Comparison of ENCODE assay signal across 12 mouse cellular contexts in the genomic region with DNA sequence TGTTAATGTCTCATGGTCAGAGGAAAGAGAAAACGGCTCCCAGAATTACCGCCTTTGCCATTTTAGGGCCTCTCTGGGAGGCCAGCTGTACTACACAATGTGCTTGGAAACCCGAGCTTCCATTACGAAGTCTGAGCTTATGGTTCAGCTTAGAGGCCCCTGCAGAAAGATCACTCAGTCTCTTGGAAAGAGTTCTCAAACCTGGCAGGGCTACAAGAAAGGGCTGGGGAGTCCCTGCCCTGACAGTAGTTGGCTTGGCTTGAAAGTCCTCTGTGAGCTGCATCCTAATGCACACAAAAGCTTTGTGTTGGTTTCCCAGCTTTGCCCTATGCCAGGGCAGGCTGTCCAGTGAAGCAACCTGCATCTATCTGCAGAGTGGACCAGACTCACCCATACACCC.
DNase-seq lines count a peak whose midpoint lies in the region; ATAC-seq lines count a peak whose summit lies in the region.
"Had no signal": no experiment of that assay in that cellular context is flagged by ENCODE, and none has a peak within 500 bp of the region (broad histone marks: within the 10 kb centered on the region; RNA-seq: fewer than 3 reads in every experiment).

No protein-coding gene starts in this region.

- peak; percentile 60 for DNase-seq in midbrain, embryonic 14.5 days
- no peak for DNase-seq in midbrain, embryonic 11.5 days (ENCODE audit: low spot score, missing footprints)
- peak; percentile 31 to 44 for DNase-seq in frontal cortex, postnatal 36 days (ENCODE audit: low spot score in 2 of 2)
- DNase-seq in right cerebral cortex, postnatal 25 days = peak; percentile 14
- DNase-seq in embryo, embryonic 9.5 days (ENCODE audit: extremely low spot score) = no peak
- DNase-seq in gastrocnemius, postnatal 14 days = no peak
- DNase-seq: adrenal gland, postnatal 36 days; kidney, adult 18-20 months; lung, embryonic 14.5 days had no signal

- H3K9ac ChIP-seq in forebrain, embryonic 15.5 days (replicated peaks) = no peak overlapping the region
- H3K9ac ChIP-seq in forebrain, embryonic 13.5 days = no peak overlapping the region
- no peak overlapping the region for H3K9ac ChIP-seq in midbrain, embryonic 14.5 days (replicated peaks; ENCODE audit: low read length)
- no peak overlapping the region for H3K9ac ChIP-seq in midbrain, embryonic 11.5 days (ENCODE audit: low read length)
- H3K9ac ChIP-seq: lung, embryonic 14.5 days had no signal

- no peak overlapping the region for H3K27ac ChIP-seq in forebrain, embryonic 15.5 days (replicated peaks)
- H3K27ac ChIP-seq in forebrain, embryonic 13.5 days = no peak overlapping the region
- no peak overlapping the region for H3K27ac ChIP-seq in midbrain, embryonic 14.5 days (replicated peaks; ENCODE audit: low read depth, low read length)
- H3K27ac ChIP-seq in midbrain, embryonic 11.5 days (ENCODE audit: low read depth, low read length) = no peak overlapping the region

- intact Hi-C loops in gastrocnemius, postnatal 14 days (cut with DNase I; ENCODE audit: low total_unique reads) = no loop called here

- H3K27me3 ChIP-seq in forebrain, embryonic 15.5 days = no peaks in the 10 kb centered on the region
- H3K27me3 ChIP-seq in forebrain, embryonic 13.5 days = peaks cover 26% of the 10 kb centered on the region
- H3K27me3 ChIP-seq in midbrain, embryonic 14.5 days (ENCODE audit: control insufficient read depth, insufficient read depth, low read length) = no peaks in the 10 kb centered on the region
- no peaks in the 10 kb centered on the region for H3K27me3 ChIP-seq in midbrain, embryonic 11.5 days (ENCODE audit: control insufficient read depth, insufficient read depth, low read length)
- H3K27me3 ChIP-seq: Patski had no signal

- no peak overlapping the region for H3K4me3 ChIP-seq in forebrain, embryonic 15.5 days
- no peak overlapping the region for H3K4me3 ChIP-seq in forebrain, embryonic 13.5 days
- no peak overlapping the region for H3K4me3 ChIP-seq in midbrain, embryonic 14.5 days (replicated peaks; ENCODE audit: low read depth, low read length)
- H3K4me3 ChIP-seq in midbrain, embryonic 11.5 days (ENCODE audit: low read depth, low read length) = no peak overlapping the region

- 0 out of 2 replicates have a peak, but pooled peaks cover 3% of the 10 kb centered on the region for H3K4me1 ChIP-seq in forebrain, embryonic 15.5 days
- H3K4me1 ChIP-seq in forebrain, embryonic 13.5 days = no peaks in the 10 kb centered on the region
- H3K4me1 ChIP-seq in midbrain, embryonic 14.5 days (ENCODE audit: control insufficient read depth, insufficient read depth, low read length) = no peaks in the 10 kb centered on the region
- no peaks in the 10 kb centered on the region for H3K4me1 ChIP-seq in midbrain, embryonic 11.5 days (ENCODE audit: control insufficient read depth, insufficient read depth, low read length)

- no peaks in the 10 kb centered on the region for H3K9me3 ChIP-seq in forebrain, embryonic 15.5 days
- no peaks in the 10 kb centered on the region for H3K9me3 ChIP-seq in forebrain, embryonic 13.5 days (replicated peaks)
- H3K9me3 ChIP-seq in midbrain, embryonic 14.5 days (ENCODE audit: control insufficient read depth, low read length) = no peaks in the 10 kb centered on the region
- no peaks in the 10 kb centered on the region for H3K9me3 ChIP-seq in midbrain, embryonic 11.5 days (ENCODE audit: control insufficient read depth, low read length)

- no peak overlapping the region for H3K4me2 ChIP-seq in forebrain, embryonic 15.5 days (replicated peaks)
- no peak overlapping the region for H3K4me2 ChIP-seq in forebrain, embryonic 13.5 days
- H3K4me2 ChIP-seq in midbrain, embryonic 14.5 days (ENCODE audit: low read length) = no peak overlapping the region
- H3K4me2 ChIP-seq in midbrain, embryonic 11.5 days = no peak overlapping the region
- H3K4me2 ChIP-seq: lung, embryonic 14.5 days had no signal

- no peaks in the 10 kb centered on the region for H3K36me3 ChIP-seq in forebrain, embryonic 15.5 days
- no peaks in the 10 kb centered on the region for H3K36me3 ChIP-seq in forebrain, embryonic 13.5 days (ENCODE audit: poor library complexity, severe bottlenecking)
- H3K36me3 ChIP-seq in midbrain, embryonic 14.5 days (ENCODE audit: control insufficient read depth, insufficient read depth, low read length) = no peaks in the 10 kb centered on the region
- no peaks in the 10 kb centered on the region for H3K36me3 ChIP-seq in midbrain, embryonic 11.5 days (ENCODE audit: control insufficient read depth, insufficient read depth, low read length)

- 29% methylated on average over 4 of the region's 4 CpGs for WGBS in forebrain, embryonic 15.5 days
- 42% methylated on average over 4 of the region's 4 CpGs for WGBS in forebrain, embryonic 13.5 days
- 63% methylated on average over 4 of the region's 4 CpGs for WGBS in midbrain, embryonic 14.5 days
- WGBS in midbrain, embryonic 11.5 days = 67% methylated on average over 4 of the region's 4 CpGs

- peak; percentile 43; the same call in 1 of the 2 replicates for ATAC-seq in forebrain, embryonic 15.5 days (replicated peaks)
- ATAC-seq in forebrain, embryonic 13.5 days = no peak
- no peak for ATAC-seq in midbrain, embryonic 14.5 days (ENCODE audit: low FRiP score, low TSS enrichment)
- ATAC-seq in midbrain, embryonic 11.5 days (ENCODE audit: low FRiP score) = no peak
- ATAC-seq: Patski had no signal

Comparison
In these comparisons a context has a peak if more than half of its experiments do, and no peak if none do; other contexts are left out.
1. DNase-seq: peak in midbrain, embryonic 14.5 days (single experiment), frontal cortex, postnatal 36 days (2 of 2) and right cerebral cortex, postnatal 25 days (single experiment); none in midbrain, embryonic 11.5 days (single experiment), embryo, embryonic 9.5 days (single experiment) and gastrocnemius, postnatal 14 days (single experiment).